Mouse (Mus musculus): ENCODE data around the gene Tamm41. TPM values are rescaled to one million over a fixed set of nuclear protein-coding genes. Genes with fewer than 3 reads are reported as not detected.

The Tamm41 gene
- 68.6 and 72.8 TPM in 2 replicates for polyA plus RNA-seq (2014; fragmentation: Nextera tagmentation; extraction: Ambion mirVana)

- Histone ChIP-seq H3K36me3 (ENCODE audit: control insufficient read depth, insufficient read depth, low read length) (no peaks in the 10 kb centered on the region; the same call in 1 of the 2 replicates), H3K4me1 (ENCODE audit: control insufficient read depth, insufficient read depth, low read length) (peaks cover 3% of the 10 kb centered on the region; the same call in 1 of the 2 replicates), H3K27me3 (ENCODE audit: control insufficient read depth, insufficient read depth, low read length) (no peaks in the 10 kb centered on the region), H3K4me2 (ENCODE audit: low read depth) (peak within 1 kb of the TSS; percentile 74), H3K4me3 (ENCODE audit: low read depth, low read length) (peak within 1 kb of the TSS; percentile 76), H3K9ac (ENCODE audit: low read length) (peak within 1 kb of the TSS; percentile 79), H3K27ac (ENCODE audit: low read depth, low read length) (no peak within 1 kb of the TSS), H3K9me3 (ENCODE audit: control insufficient read depth, low read length) (no peaks in the 10 kb centered on the region)
- DNase-seq (ENCODE audit: low spot score) (peak; percentile 93), ATAC-seq (ENCODE audit: insufficient read depth, low FRiP score, low TSS enrichment) (peak; percentile 92)
- WGBS = 2% methylated on average over 57 of the region's 57 CpGs
Measured at GRCm38 (mm10) chr6:115037103-115038094, at the start of gene Tamm41. Gene Tamm41 (minus strand): TSS chr6:115037876.

- ATAC-seq (ENCODE audit: insufficient read depth, low FRiP score, low TSS enrichment) = no peak
- Histone ChIP-seq H3K9ac (ENCODE audit: low read length) (no peak overlapping the region), H3K4me2 (ENCODE audit: low read depth) (no peak overlapping the region)
Measured at GRCm38 (mm10) chr6:115085274-115085841, 47.7 kb upstream of the Tamm41 start.

GRCm38 (mm10) chr6:115076781-115077575 lies 39.3 kb upstream of the Tamm41 start:
- no peak overlapping the region for H3K27ac ChIP-seq (ENCODE audit: low read depth, low read length)
- ATAC-seq (ENCODE audit: insufficient read depth, low FRiP score, low TSS enrichment) (no peak), DNase-seq (ENCODE audit: low spot score) (no peak)
- 46% methylated on average over 9 of the region's 9 CpGs for WGBS
- H3K4me3 ChIP-seq (ENCODE audit: low read depth, low read length) = no peak overlapping the region
- H3K27me3 ChIP-seq (ENCODE audit: control insufficient read depth, insufficient read depth, low read length) = no peaks in the 10 kb centered on the region
- H3K36me3 ChIP-seq (ENCODE audit: control insufficient read depth, insufficient read depth, low read length) = no peaks in the 10 kb centered on the region
- no peaks in the 10 kb centered on the region for H3K9me3 ChIP-seq (ENCODE audit: control insufficient read depth, low read length)
- H3K4me2 ChIP-seq (ENCODE audit: low read depth) = no peak overlapping the region
- no peak overlapping the region for H3K9ac ChIP-seq (ENCODE audit: low read length)
- no peaks in the 10 kb centered on the region for H3K4me1 ChIP-seq (ENCODE audit: control insufficient read depth, insufficient read depth, low read length)

More at GRCm38 (mm10) chr6:115085274-115085841, 47.7 kb upstream of the Tamm41 start:
- Histone ChIP-seq H3K9me3 (ENCODE audit: control insufficient read depth, low read length) (no peaks in the 10 kb centered on the region), H3K27ac (ENCODE audit: low read depth, low read length) (no peak overlapping the region), H3K27me3 (ENCODE audit: control insufficient read depth, insufficient read depth, low read length) (no peaks in the 10 kb centered on the region), H3K36me3 (ENCODE audit: control insufficient read depth, insufficient read depth, low read length) (no peaks in the 10 kb centered on the region), H3K4me3 (ENCODE audit: low read depth, low read length) (no peak overlapping the region), H3K4me1 (ENCODE audit: control insufficient read depth, insufficient read depth, low read length) (no peaks in the 10 kb centered on the region)
- no peak for DNase-seq (ENCODE audit: low spot score)
- WGBS = 58% methylated on average over 9 of the region's 9 CpGs

- H3K4me3 ChIP-seq (ENCODE audit: low read depth, low read length) = no peak overlapping the region
- H3K9ac ChIP-seq (ENCODE audit: low read length) = no peak overlapping the region
- no peak overlapping the region for H3K4me2 ChIP-seq (ENCODE audit: low read depth)
- ATAC-seq (ENCODE audit: insufficient read depth, low FRiP score, low TSS enrichment) (no peak), DNase-seq (ENCODE audit: low spot score) (no peak)
- no peak overlapping the region for H3K27ac ChIP-seq (ENCODE audit: low read depth, low read length)
- no peaks in the 10 kb centered on the region for H3K4me1 ChIP-seq (ENCODE audit: control insufficient read depth, insufficient read depth, low read length)
- H3K9me3 ChIP-seq (ENCODE audit: control insufficient read depth, low read length) = no peaks in the 10 kb centered on the region
- no peaks in the 10 kb centered on the region for H3K27me3 ChIP-seq (ENCODE audit: control insufficient read depth, insufficient read depth, low read length)
- 82% methylated on average over 2 of the region's 2 CpGs for WGBS
- no peaks in the 10 kb centered on the region for H3K36me3 ChIP-seq (ENCODE audit: control insufficient read depth, insufficient read depth, low read length)
Measured at GRCm38 (mm10) chr6:115072024-115072423, 34.3 kb upstream of the Tamm41 start.

- no peaks in the 10 kb centered on the region for H3K9me3 ChIP-seq (ENCODE audit: control insufficient read depth, low read length)
- ATAC-seq (ENCODE audit: insufficient read depth, low FRiP score, low TSS enrichment) (no peak), DNase-seq (ENCODE audit: low spot score) (no peak)
- 45% methylated on average over 13 of the region's 13 CpGs for WGBS
- H3K4me1 ChIP-seq (ENCODE audit: control insufficient read depth, insufficient read depth, low read length) = no peaks in the 10 kb centered on the region
- no peak overlapping the region for H3K9ac ChIP-seq (ENCODE audit: low read length)
- no peak overlapping the region for H3K4me3 ChIP-seq (ENCODE audit: low read depth, low read length)
- H3K27me3 ChIP-seq (ENCODE audit: control insufficient read depth, insufficient read depth, low read length) = no peaks in the 10 kb centered on the region
- H3K4me2 ChIP-seq (ENCODE audit: low read depth) = no peak overlapping the region
- H3K27ac ChIP-seq (ENCODE audit: low read depth, low read length) = no peak overlapping the region
- no peaks in the 10 kb centered on the region for H3K36me3 ChIP-seq (ENCODE audit: control insufficient read depth, insufficient read depth, low read length)
Measured at GRCm38 (mm10) chr6:115065411-115066241, 27.9 kb upstream of the Tamm41 start.

GRCm38 (mm10) chr6:115062605-115063350 lies 25.1 kb upstream of the Tamm41 start:
- Histone ChIP-seq H3K4me2 (ENCODE audit: low read depth) (no peak overlapping the region), H3K27ac (ENCODE audit: low read depth, low read length) (no peak overlapping the region), H3K4me3 (ENCODE audit: low read depth, low read length) (no peak overlapping the region), H3K9me3 (ENCODE audit: control insufficient read depth, low read length) (no peaks in the 10 kb centered on the region), H3K36me3 (ENCODE audit: control insufficient read depth, insufficient read depth, low read length) (no peaks in the 10 kb centered on the region), H3K9ac (ENCODE audit: low read length) (no peak overlapping the region), H3K4me1 (ENCODE audit: control insufficient read depth, insufficient read depth, low read length) (no peaks in the 10 kb centered on the region), H3K27me3 (ENCODE audit: control insufficient read depth, insufficient read depth, low read length) (no peaks in the 10 kb centered on the region)
- WGBS = 76% methylated on average over 5 of the region's 5 CpGs
- no peak for ATAC-seq (ENCODE audit: insufficient read depth, low FRiP score, low TSS enrichment)
- DNase-seq (ENCODE audit: low spot score) = no peak

- no peaks in the 10 kb centered on the region for H3K9me3 ChIP-seq (ENCODE audit: control insufficient read depth, low read length)
- H3K27ac ChIP-seq (ENCODE audit: low read depth, low read length) = no peak overlapping the region
- H3K4me1 ChIP-seq (ENCODE audit: control insufficient read depth, insufficient read depth, low read length) = no peaks in the 10 kb centered on the region
- H3K9ac ChIP-seq (ENCODE audit: low read length) = no peak overlapping the region
- WGBS = 63% methylated on average over 5 of the region's 5 CpGs
- DNase-seq (ENCODE audit: low spot score) = no peak
- H3K27me3 ChIP-seq (ENCODE audit: control insufficient read depth, insufficient read depth, low read length) = no peaks in the 10 kb centered on the region
- H3K4me2 ChIP-seq (ENCODE audit: low read depth) = no peak overlapping the region
- no peak for ATAC-seq (ENCODE audit: insufficient read depth, low FRiP score, low TSS enrichment)
- no peak overlapping the region for H3K4me3 ChIP-seq (ENCODE audit: low read depth, low read length)
- H3K36me3 ChIP-seq (ENCODE audit: control insufficient read depth, insufficient read depth, low read length) = no peaks in the 10 kb centered on the region
Measured at GRCm38 (mm10) chr6:115059227-115059626, 21.6 kb upstream of the Tamm41 start.
